Mouse (Mus musculus) megakaryocyte, embryonic 14.5 days (primary cell): ENCODE data around the gene Gli2.

ENCODE experiments used
- FLI1 ChIP-seq: IDR thresholded peaks from 2 replicates; pipeline ENCODE4 v1.6.1; 2012; ENCODE audit warnings: low read length, inconsistent platforms, mixed read lengths
- GATA1 ChIP-seq: IDR thresholded peaks from 3 replicates; pipeline ENCODE4 v1.6.1; 2012; ENCODE audit warnings: mixed read lengths, low read length, inconsistent platforms, borderline replicate concordance

DNA sequence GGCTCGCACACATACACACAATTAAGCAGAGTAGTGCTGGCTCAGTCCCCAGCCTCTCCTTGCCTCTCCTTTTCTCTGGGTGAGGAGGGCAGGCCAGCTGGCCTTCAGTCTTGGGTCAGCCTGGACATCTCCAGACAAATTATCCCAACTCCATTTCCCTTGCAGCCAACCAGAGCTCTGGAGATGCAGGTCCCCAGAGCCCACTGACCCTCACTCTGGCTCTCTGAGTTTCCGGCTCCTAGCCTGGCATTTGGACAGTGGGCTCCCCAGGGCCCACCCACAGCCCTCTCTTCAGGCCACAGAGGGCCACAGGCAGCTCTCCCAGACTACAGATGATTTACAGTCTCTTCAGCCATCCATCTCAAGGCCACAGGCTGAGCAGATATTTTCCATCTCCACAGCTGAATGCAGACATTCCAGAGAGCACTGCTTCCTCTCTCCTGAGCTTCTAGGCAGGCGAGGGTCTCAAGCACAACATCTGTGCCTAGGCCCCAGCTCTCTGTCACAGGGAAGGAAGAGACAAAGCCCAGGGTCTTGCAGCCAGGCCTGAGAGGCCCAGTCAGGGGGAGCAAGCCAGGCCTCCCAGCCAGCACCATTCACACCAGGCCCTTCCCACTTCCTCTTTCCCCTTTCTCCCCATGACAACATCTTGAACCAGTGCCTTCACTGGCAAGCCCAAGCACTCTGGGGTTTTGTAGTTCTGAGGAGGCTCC is 19.8 kb downstream of the Gli2 start:
- no peak for TF ChIP-seq GATA1
- no peak for TF ChIP-seq FLI1
